Mouse (Mus musculus): Measurements from ENCODE around the gene Ccdc183.

- no peak for TF ChIP-seq CTCF (IDR thresholded peaks at IDR 0.05; ENCODE audit: low read depth)
- no peak for TF ChIP-seq EP300 (IDR thresholded peaks at IDR 0.05; ENCODE audit: low read depth)
These were observed 44.4 kb downstream of the Ccdc183 start for GRCm38 (mm10) chr2:25573068-25573467.
